Mouse (Mus musculus) frontal cortex, adult (tissue): Measurements from ENCODE around the gene Hs3st5.
"Not testable (repeated sequence)": the region's sequence is repeated elsewhere in the genome, so short reads cannot be mapped to it uniquely, and the experiment has no call there.

Experiments
- ATAC-seq: cut with Nextera tagmentation; 2 replicates; pipeline ENCODE4 v1.9.2; 2017; ENCODE audit warnings: mild to moderate bottlenecking, moderate library complexity, mixed read lengths; ENCODE audit not compliant: low TSS enrichment

The Hs3st5 gene

GRCm38 (mm10) chr10:36557673-36558072 is 51.1 kb downstream of the Hs3st5 start:
- ATAC-seq = peak; percentile 75

GRCm38 (mm10) chr10:36558736-36559135 is 52.1 kb downstream of the Hs3st5 start:
- ATAC-seq = no peak

GRCm38 (mm10) chr10:36567258-36567657 is 60.6 kb downstream of the Hs3st5 start:
- ATAC-seq = no peak

GRCm38 (mm10) chr10:36572540-36572939 is 65.9 kb downstream of the Hs3st5 start:
- ATAC-seq = no peak

GRCm38 (mm10) chr10:36578375-36579145 is 71.9 kb downstream of the Hs3st5 start:
- no peak for ATAC-seq

GRCm38 (mm10) chr10:36610400-36610799 is 103.8 kb downstream of the Hs3st5 start:
- no peak for ATAC-seq

- not testable (repeated sequence) for ATAC-seq
Observed at GRCm38 (mm10) chr10:36611415-36611814, 104.8 kb downstream of the Hs3st5 start.

GRCm38 (mm10) chr10:36623037-36623436 is 116.4 kb downstream of the Hs3st5 start:
- no peak for ATAC-seq

GRCm38 (mm10) chr10:36627952-36628351 is 121.3 kb downstream of the Hs3st5 start:
- ATAC-seq = peak; percentile 59; the same call in 1 of the 2 replicates

GRCm38 (mm10) chr10:36631746-36632145 is 125.1 kb downstream of the Hs3st5 start:
- peak; percentile 93 for ATAC-seq

- no peak for ATAC-seq
Observed at GRCm38 (mm10) chr10:36650653-36651052, 144.0 kb downstream of the Hs3st5 start.

GRCm38 (mm10) chr10:36713974-36714373 is 207.4 kb downstream of the Hs3st5 start:
- no peak for ATAC-seq

- peak; percentile 51 for ATAC-seq
Observed at GRCm38 (mm10) chr10:36726239-36726638, 219.6 kb downstream of the Hs3st5 start.

- peak; percentile 62 for ATAC-seq
Observed at GRCm38 (mm10) chr10:36729361-36730098, 222.9 kb downstream of the Hs3st5 start.

GRCm38 (mm10) chr10:36739375-36739774 is 232.8 kb downstream of the Hs3st5 start:
- no peak for ATAC-seq

GRCm38 (mm10) chr10:36750021-36750420 is 243.4 kb downstream of the Hs3st5 start:
- no peak for ATAC-seq

GRCm38 (mm10) chr10:36754471-36754870 is 247.9 kb downstream of the Hs3st5 start:
- ATAC-seq = no peak

- peak; percentile 94 for ATAC-seq
Observed at GRCm38 (mm10) chr10:36773595-36773994, 267.0 kb downstream of the Hs3st5 start.

GRCm38 (mm10) chr10:36774898-36775297 is 268.3 kb downstream of the Hs3st5 start:
- ATAC-seq = no peak

- no peak for ATAC-seq
Observed at GRCm38 (mm10) chr10:36781641-36782040, 275.0 kb downstream of the Hs3st5 start.

- no peak for ATAC-seq
Observed at GRCm38 (mm10) chr10:36786970-36787369, 280.4 kb downstream of the Hs3st5 start.

GRCm38 (mm10) chr10:36791771-36792170 is 285.2 kb downstream of the Hs3st5 start:
- ATAC-seq = peak; percentile 98

- ATAC-seq = no peak
Observed at GRCm38 (mm10) chr10:36795311-36795710, 288.7 kb downstream of the Hs3st5 start.
